Mouse (Mus musculus): ENCODE measurements around the gene Zfp316. TPM values are rescaled to one million over a fixed set of nuclear protein-coding genes. Genes with fewer than 3 reads are reported as not detected.

Zfp316 gene
- total and polyA plus RNA-seq, 3 experiments: 1.1 to 3.6 (median 2.0) TPM

DNA sequence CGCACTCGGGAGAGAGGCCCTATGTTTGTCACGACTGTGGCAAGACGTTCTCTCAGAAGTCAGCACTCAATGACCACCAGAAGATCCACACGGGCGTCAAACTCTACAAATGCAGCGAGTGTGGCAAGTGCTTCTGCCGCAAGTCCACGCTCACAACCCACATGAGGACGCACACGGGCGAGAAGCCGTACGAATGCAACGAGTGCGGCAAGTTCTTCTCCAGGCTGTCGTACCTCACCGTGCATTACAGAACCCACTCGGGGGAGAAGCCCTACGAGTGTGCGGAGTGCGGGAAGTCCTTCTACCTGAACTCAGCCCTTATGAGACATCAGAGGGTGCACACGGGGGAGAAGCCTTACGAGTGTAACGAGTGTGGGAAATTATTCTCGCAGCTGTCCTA, 24.9 kb downstream of the Zfp316 start:
- peaks cover 75 to 94% of the 10 kb centered on the region in 2 experiments for H3K36me3 ChIP-seq (replicated peaks in 1 of 2; ENCODE audit: control insufficient read depth in 1 of 2, insufficient read depth in 1 of 2, low read length in 1 of 2)
- H3K4me2 ChIP-seq (ENCODE audit: insufficient read depth, low read depth, poor library complexity, severe bottlenecking): no peak overlapping the region
- H3K27me3 ChIP-seq (replicated peaks): no peaks in the 10 kb centered on the region
- no peaks in the 10 kb centered on the region for H3K79me2 ChIP-seq (replicated peaks; ENCODE audit: control insufficient read depth, extremely low read depth, insufficient read depth, poor library complexity, severe bottlenecking)
- no peak overlapping the region for H3K9ac ChIP-seq (ENCODE audit: insufficient read depth, low read depth)
- H3K4me1 ChIP-seq (ENCODE audit: control insufficient read depth in 1 of 2, insufficient read depth in 2 of 2): peaks cover 0 to 3% of the 10 kb centered on the region in 2 experiments; a peak in 1 of 4 replicates
- dilution Hi-C loops (cut with MboI; ENCODE audit: extremely low pct_ligation_motif_present, extremely low pct_unique_long_range_greater_than_20kb, low sequenced_read_pairs): no loop called here
- no peak for TF ChIP-seq MAFK (IDR thresholded peaks at IDR 0.05; ENCODE audit: insufficient replicate concordance, low read length)
- TF ChIP-seq MEF2A (IDR thresholded peaks at IDR 0.05; ENCODE audit: borderline replicate concordance, low read depth, low read length): no peak
- no peak for TF ChIP-seq BHLHE40 (IDR thresholded peaks at IDR 0.05; ENCODE audit: low read depth, low read length)
- TF ChIP-seq MXI1 (IDR thresholded peaks at IDR 0.05; ENCODE audit: low read depth, low read length): no peak
- no peak for TF ChIP-seq NELFE (IDR thresholded peaks at IDR 0.05; ENCODE audit: low read depth, low read length)
- no peak for TF ChIP-seq TBP (conservative IDR thresholded peaks at IDR 0.05; ENCODE audit: low read depth, low read length)
- no peak for TF ChIP-seq POLR2AphosphoS2 (IDR thresholded peaks at IDR 0.05; ENCODE audit: low read depth, low read length)
- no peak for TF ChIP-seq USF1 (IDR thresholded peaks at IDR 0.05; ENCODE audit: low read depth, low read length)
- TF ChIP-seq MAZ (IDR thresholded peaks at IDR 0.05; ENCODE audit: low read depth, low read length): no peak
- TF ChIP-seq E2F4 (IDR thresholded peaks at IDR 0.05; ENCODE audit: insufficient replicate concordance, low read depth, low read length): no peak
- no peak for TF ChIP-seq JUN (IDR thresholded peaks at IDR 0.05; ENCODE audit: insufficient read depth, low read depth, low read length)
- TF ChIP-seq MAX (IDR thresholded peaks at IDR 0.05; ENCODE audit: low read length): no peak
- TF ChIP-seq ZC3H11A (IDR thresholded peaks at IDR 0.05; ENCODE audit: low read depth, low read length): no peak
- no peak for TF ChIP-seq JUND (conservative IDR thresholded peaks at IDR 0.05; ENCODE audit: low read depth, low read length)
- no peak for TF ChIP-seq KAT2A (IDR thresholded peaks at IDR 0.05; ENCODE audit: insufficient replicate concordance, low read length)
- TF ChIP-seq SIN3A (IDR thresholded peaks at IDR 0.05; ENCODE audit: low read length): no peak
- no peak for TF ChIP-seq ZMIZ1 (IDR thresholded peaks at IDR 0.05; ENCODE audit: low read depth, low read length)
- no peak for TF ChIP-seq GABPA (IDR thresholded peaks at IDR 0.05; ENCODE audit: insufficient replicate concordance, low read depth, low read length)
- TF ChIP-seq USF2 (conservative IDR thresholded peaks at IDR 0.05; ENCODE audit: low read depth, low read length): no peak
- TF ChIP-seq ELF1 (IDR thresholded peaks at IDR 0.05; ENCODE audit: low read depth, low read length): no peak
- in situ Hi-C loops (cut with MboI; ENCODE audit: low pct_ligation_motif_present, low pct_unique_long_range_greater_than_20kb, low sequenced_read_pairs): no loop called here
- H3K9me3 ChIP-seq (replicated peaks; ENCODE audit: low read length): peaks cover 12% of the 10 kb centered on the region
- H3K4me3 ChIP-seq (replicated peaks in 1 of 3; ENCODE audit: low read depth in 2 of 3, low read length in 2 of 3, poor library complexity in 1 of 3): no peak overlapping the region
- no peak for DNase-seq (ENCODE audit: extremely low read depth)
- H3K27ac ChIP-seq (ENCODE audit: insufficient read depth, low read depth): no peak overlapping the region

DNA sequence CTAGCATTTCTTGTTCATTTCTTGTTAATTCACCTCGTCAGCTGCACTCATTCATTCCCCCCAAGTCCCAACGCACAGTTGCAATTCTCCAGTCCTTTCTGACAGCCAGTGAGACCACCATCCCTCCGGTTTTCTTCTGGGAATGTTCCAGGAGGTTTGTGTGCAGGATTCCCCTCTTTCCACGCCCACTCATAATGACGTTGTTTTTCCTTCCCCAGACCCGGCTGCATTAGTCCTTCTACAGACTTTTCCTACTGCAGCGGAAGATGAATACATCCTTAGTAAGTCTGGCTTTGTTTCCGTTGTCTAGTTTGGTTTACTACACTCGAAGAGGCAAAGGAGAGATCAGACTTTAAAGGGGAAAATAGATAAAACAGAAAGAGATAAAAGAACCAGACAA, 33.8 kb downstream of the Zfp316 start:
- Histone ChIP-seq H3K79me2 (replicated peaks; ENCODE audit: control insufficient read depth, extremely low read depth, insufficient read depth, poor library complexity, severe bottlenecking) (0 out of 2 replicates have a peak, but pooled peaks cover 6% of the 10 kb centered on the region), H3K36me3 (replicated peaks in 1 of 2; ENCODE audit: control insufficient read depth in 1 of 2, insufficient read depth in 1 of 2, low read length in 1 of 2) (peaks cover 23 to 41% of the 10 kb centered on the region in 2 experiments), H3K4me1 (ENCODE audit: control insufficient read depth in 1 of 2, insufficient read depth in 2 of 2) (peaks cover 8 to 32% of the 10 kb centered on the region in 2 experiments; a peak in 3 of 4 replicates), H3K9ac (ENCODE audit: insufficient read depth, low read depth) (peak overlapping the region; percentile 89), H3K27me3 (replicated peaks) (no peaks in the 10 kb centered on the region), H3K4me2 (ENCODE audit: insufficient read depth, low read depth, poor library complexity, severe bottlenecking) (peak overlapping the region; percentile 89), H3K9me3 (replicated peaks; ENCODE audit: low read length) (no peaks in the 10 kb centered on the region), H3K4me3 (replicated peaks in 1 of 3; ENCODE audit: low read depth in 2 of 3, low read length in 2 of 3, poor library complexity in 1 of 3) (peak overlapping the region; percentile 73 to 84 (median 77)), H3K27ac (ENCODE audit: insufficient read depth, low read depth) (no peak overlapping the region)
- in situ Hi-C loops (cut with MboI; ENCODE audit: low pct_ligation_motif_present, low pct_unique_long_range_greater_than_20kb, low sequenced_read_pairs) (loop anchor here (5.0 kb wide), 1 partner anchor 54 kb away; the partner anchor contains the start of genes Rbak and Spdye4b), dilution Hi-C loops (cut with MboI; ENCODE audit: extremely low pct_ligation_motif_present, extremely low pct_unique_long_range_greater_than_20kb, low sequenced_read_pairs) (no loop called here)
- TF ChIP-seq POLR2A (IDR thresholded peaks at IDR 0.05; ENCODE audit: low read depth, low read length): no peak
- TF ChIP-seq ETS1 (conservative IDR thresholded peaks at IDR 0.05; ENCODE audit: low read depth, low read length): no peak
- TF ChIP-seq NRF1 (IDR thresholded peaks at IDR 0.05; ENCODE audit: low read depth, low read length): no peak
- TF ChIP-seq MXI1 (IDR thresholded peaks at IDR 0.05; ENCODE audit: low read depth, low read length): no peak
- no peak for DNase-seq (ENCODE audit: extremely low read depth)

Measured in CH12.LX (cell line).